Mouse (Mus musculus): Measurements from ENCODE around the gene Gm3618. TPM values are rescaled to one million over a fixed set of nuclear protein-coding genes. Genes with fewer than 3 reads are reported as not detected.

Gm3618 gene
- not detected for polyA plus RNA-seq (2017; shearing (Covaris generic))

GRCm38 (mm10) chr14:6343578-6343977, at the start of gene Gm3618:
TSS of gene Gm3618 (minus strand) at chr14:6343678.

GRCm38 (mm10) chr14:6390219-6390618, 46.7 kb upstream of the Gm3618 start, which contains the start of gene Gm16440:
TSS of gene Gm16440 (minus strand) at chr14:6390319.

GRCm38 (mm10) chr14:6304743-6305142, 38.7 kb downstream of the Gm3618 start, which contains the start of gene Gm21103:
TSS of gene Gm21103 (minus strand) at chr14:6304843.

GRCm38 (mm10) chr14:6286931-6287715, 56.4 kb downstream of the Gm3618 start, which contains the start of gene Gm3411:
TSS of gene Gm3411 (minus strand) at chr14:6287250.

Other genes starting within 250 kb of the Gm3618 start
- gene Gm8206, start 249.7 kb downstream of the Gm3618 start, polyA plus RNA-seq (2017; shearing (Covaris generic)), result not detected
- gene Gm3468, start 235.0 kb downstream of the Gm3618 start, polyA plus RNA-seq (2017; shearing (Covaris generic)), result 0.56 TPM
- gene Gm3476, start 217.9 kb downstream of the Gm3618 start, polyA plus RNA-seq (2017; shearing (Covaris generic)), result not detected
- not detected for gene Gm21560, start 124.4 kb downstream of the Gm3618 start, polyA plus RNA-seq (2017; shearing (Covaris generic))
- 0.51 TPM for gene Gm3411, start 56.4 kb downstream of the Gm3618 start, polyA plus RNA-seq (2017; shearing (Covaris generic))
- gene Gm21103, start 38.8 kb downstream of the Gm3618 start, polyA plus RNA-seq (2017; shearing (Covaris generic)), result not detected
- gene Gm16440, start 46.6 kb upstream of the Gm3618 start, polyA plus RNA-seq (2017; shearing (Covaris generic)), result not detected
- gene Gm3591, start 68.8 kb upstream of the Gm3618 start, polyA plus RNA-seq (2017; shearing (Covaris generic)), result not detected
- gene Gm3594, start 100.9 kb upstream of the Gm3618 start, polyA plus RNA-seq (2017; shearing (Covaris generic)), result not detected
- gene Gm8356, start 193.6 kb upstream of the Gm3618 start, polyA plus RNA-seq (2017; shearing (Covaris generic)), result not detected
- gene Gm3629, start 246.9 kb upstream of the Gm3618 start, polyA plus RNA-seq (2017; shearing (Covaris generic)), result not detected

All from naive thymus-derived CD4-positive, alpha-beta T cell, adult 5 months (primary cell).